Mouse (Mus musculus) yolk sac, embryonic 10.5 days (tissue): ENCODE results near the gene Akap5.

Experiments
- DNase-seq: peaks from one replicate; pipeline ENCODE4 v3.0.0-alpha.2; 2017; ENCODE audit warnings: low spot score

Akap5 gene

DNA sequence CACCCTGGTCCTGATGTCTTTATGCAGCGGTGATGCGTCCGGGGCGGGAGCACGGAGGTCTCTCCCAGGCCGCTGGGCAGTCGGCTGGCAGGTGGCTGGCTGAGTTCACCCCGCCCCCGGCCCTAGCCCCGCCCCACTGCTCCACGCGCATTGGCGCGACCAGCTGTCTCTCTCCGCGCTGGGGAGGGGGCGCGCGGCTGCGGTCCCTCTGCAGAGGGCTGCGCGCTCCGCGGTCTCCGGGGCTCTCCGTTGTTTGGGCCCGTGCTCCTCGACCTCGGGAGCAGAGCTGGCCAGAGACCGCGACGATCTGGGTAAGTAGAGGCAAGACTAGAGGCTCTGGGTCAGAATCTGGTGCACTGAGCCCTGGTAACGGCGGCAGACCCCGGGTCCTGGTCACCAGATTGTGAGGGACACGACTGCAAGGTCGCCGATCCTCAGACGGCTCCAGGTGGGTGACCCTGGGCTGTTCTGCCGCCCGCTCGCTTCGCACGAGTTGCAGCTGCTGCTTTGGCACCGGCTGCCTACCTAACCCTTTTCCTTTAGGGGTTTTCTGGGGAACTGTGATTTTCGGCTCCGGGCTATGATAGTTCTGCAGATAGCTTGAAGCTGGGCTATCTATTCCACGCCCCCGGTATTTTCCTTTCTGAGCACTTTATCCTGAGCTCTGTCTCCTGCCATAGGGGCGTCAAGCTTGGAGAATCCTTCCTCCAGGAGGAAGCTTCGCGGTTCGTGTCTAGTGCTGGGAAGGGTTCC, at the start of gene Akap5:
Gene Akap5 (plus strand): TSS at position 213 of the 753 bp plus-strand sequence.
- DNase-seq: peak; percentile 84

DNA sequence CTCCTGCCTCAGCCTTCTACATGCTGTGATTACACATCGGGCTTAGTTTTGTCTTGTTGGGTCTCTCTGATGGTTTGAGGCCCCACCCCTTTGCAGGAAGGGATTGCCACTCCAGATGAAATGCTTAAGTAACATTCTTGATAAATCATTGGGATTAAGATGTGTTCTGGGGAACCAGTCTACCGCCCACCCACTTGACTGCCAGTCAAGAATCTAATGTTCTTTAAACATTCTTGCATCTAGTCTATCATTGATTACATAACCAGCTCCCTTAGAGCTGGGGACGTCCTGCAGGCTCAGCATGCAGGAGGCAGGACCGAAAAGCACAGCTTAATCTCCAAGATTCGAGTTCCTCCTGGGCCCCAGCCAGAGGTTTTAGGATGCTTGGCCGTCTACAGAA, 46.5 kb upstream of the Akap5 start:
- DNase-seq: no peak

- no peak for DNase-seq
Measured at GRCm38 (mm10) chr12:76280556-76280955, 44.1 kb upstream of the Akap5 start.

- DNase-seq: no peak
Measured at GRCm38 (mm10) chr12:76281111-76281660, 43.5 kb upstream of the Akap5 start.

DNA sequence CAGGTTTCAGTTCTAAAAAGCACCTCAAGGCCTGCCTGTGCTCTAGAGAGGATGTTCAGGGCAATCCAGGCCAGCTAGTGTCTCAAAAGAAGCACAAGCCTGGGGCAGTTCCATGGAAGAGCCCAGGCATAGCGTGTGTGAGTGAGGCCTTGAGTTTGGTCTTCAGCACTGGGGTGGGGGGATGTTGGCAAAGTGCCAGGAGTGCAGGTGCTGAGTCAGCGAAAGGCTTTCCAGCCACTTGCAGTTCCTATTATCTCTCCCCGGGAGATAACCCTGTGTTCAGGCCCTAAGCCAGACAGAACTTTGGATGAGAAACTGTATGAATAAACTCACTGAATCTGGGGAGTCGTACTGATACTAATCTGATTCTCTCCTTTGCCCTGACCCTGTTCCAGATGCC, 42.6 kb upstream of the Akap5 start:
- DNase-seq: peak; percentile 43

- no peak for DNase-seq
Measured at GRCm38 (mm10) chr12:76282532-76283173, 42.0 kb upstream of the Akap5 start.

- no peak for DNase-seq
Measured at GRCm38 (mm10) chr12:76285418-76285817, 39.3 kb upstream of the Akap5 start.

DNA sequence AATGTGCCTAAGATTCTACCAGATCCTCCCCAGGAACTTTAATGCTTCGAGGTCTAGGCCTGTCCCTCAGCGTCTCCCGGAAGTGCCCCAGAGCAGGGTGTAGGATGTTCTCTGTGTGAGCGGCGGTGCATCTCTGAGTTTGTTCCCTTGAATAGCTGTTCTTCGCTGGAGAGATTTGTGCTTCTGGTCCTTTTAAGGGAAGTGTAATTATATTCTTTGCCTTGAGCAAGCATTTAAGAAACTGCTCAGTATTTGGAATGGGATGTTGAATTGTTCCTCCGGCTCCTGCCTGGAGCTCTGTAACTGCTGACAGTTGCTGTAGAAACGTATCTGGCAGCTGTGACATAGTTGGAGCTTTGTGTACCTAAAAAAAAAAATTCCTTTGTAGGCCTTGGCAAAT, 36.7 kb upstream of the Akap5 start:
- DNase-seq: no peak

DNA sequence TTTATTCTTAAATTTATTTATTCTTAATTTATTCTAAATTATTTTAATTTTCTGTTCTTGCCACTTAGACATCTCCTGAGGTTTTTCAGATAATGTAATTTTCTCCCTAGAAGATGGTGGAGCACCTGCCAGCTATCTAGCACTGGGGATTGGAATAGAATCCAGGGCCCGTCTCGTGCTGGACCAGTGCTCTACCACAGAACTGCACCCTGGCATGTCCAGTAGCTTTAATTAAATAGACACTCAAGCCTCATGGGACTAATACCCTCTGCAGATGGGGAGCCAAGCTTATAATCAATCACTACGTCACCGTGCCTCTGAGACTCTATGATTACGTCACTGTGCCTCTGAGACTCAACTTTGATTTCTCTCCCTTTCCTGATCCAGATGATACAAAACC, 36.2 kb upstream of the Akap5 start:
- DNase-seq: no peak

DNA sequence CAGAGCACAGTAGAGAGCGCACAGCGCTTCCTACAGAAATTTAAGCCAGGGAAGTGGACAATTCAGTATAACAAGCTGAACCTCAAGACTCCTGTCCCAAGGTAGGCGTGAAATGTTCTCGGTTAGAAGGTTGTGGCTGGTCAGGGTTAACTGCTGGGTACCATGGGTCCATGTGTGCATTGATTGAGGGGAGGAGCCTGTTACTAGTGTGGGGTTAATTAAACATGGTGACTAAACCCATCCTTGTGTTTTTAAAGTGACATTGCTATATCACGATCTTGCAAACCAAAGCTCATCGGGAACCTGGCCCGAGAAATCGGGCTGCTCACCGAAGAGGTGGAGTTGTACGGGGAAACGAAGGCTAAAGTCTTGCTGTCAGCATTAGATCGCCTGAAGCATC, 35.3 kb upstream of the Akap5 start:
- DNase-seq: no peak

- no peak for DNase-seq
Measured at GRCm38 (mm10) chr12:76290271-76290670, 34.4 kb upstream of the Akap5 start.

GRCm38 (mm10) chr12:76293192-76293591, 31.5 kb upstream of the Akap5 start:
- DNase-seq: peak; percentile 34

- no peak for DNase-seq
Measured at GRCm38 (mm10) chr12:76297830-76298229, 26.9 kb upstream of the Akap5 start.

- DNase-seq: no peak
Measured at GRCm38 (mm10) chr12:76299361-76299906, 25.3 kb upstream of the Akap5 start.

GRCm38 (mm10) chr12:76300367-76300766, 24.3 kb upstream of the Akap5 start:
- DNase-seq: no peak

DNA sequence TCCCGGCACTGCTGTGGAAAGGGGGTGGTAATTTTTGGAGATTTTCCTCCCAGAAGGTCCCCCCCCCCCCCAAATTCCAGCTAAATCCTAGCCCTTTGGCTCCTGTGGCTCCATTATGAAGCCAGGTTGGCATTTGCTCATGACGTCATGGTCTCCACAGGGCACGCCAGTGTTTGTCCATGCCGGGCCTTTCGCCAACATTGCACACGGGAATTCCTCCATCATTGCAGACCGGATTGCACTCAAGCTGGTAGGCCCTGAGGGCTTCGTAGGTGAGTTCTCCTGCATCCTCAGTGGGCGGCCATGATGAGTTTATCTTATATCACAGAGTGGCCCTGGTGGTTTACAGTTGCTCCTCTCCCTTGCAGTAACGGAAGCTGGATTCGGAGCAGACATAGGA, 21.2 kb upstream of the Akap5 start:
- DNase-seq: no peak

GRCm38 (mm10) chr12:76304199-76304598, 20.5 kb upstream of the Akap5 start:
- DNase-seq: no peak

DNA sequence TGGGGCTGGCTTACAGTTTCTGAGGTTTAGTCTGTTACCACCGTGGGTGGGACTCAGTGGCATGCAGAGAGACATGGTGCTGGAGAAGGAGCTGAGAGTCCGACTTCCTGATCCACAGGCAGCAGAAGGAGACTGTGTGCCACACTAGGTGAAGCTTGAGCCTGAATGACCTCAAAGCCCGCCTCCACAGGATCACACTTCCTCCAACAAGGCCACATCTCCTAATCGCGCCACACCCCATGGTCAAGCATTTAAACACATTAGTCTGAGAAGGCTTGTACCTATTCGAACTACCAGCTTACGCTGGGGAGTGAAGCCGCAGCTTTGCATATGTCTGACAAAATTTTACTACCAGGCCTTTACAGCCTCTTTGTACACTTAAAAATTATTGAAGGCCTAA, 19.6 kb upstream of the Akap5 start:
- DNase-seq: no peak

GRCm38 (mm10) chr12:76306852-76307561, 17.7 kb upstream of the Akap5 start:
- no peak for DNase-seq

DNA sequence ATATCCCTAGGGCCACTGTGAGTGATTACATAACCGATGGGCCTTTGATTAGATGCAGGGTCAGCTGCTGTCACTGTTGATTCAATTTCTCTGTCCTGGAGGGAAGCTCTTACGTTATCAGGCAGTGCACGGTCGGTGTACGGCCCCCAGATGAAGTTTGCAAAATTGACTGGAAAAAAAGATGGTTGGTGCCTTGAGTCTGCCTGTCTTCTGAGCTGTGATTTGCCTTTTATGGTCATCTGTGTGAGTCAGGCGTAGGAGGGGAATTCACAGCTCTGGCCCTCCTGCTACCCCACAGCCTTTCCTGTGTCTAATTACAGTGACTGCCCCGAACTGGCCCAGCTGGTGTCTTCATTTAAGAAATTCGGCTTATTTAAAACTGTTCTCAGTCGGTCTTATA, 16.7 kb upstream of the Akap5 start:
- peak; percentile 18 for DNase-seq

- DNase-seq: no peak
Measured at GRCm38 (mm10) chr12:76308436-76308835, 16.3 kb upstream of the Akap5 start.

DNA sequence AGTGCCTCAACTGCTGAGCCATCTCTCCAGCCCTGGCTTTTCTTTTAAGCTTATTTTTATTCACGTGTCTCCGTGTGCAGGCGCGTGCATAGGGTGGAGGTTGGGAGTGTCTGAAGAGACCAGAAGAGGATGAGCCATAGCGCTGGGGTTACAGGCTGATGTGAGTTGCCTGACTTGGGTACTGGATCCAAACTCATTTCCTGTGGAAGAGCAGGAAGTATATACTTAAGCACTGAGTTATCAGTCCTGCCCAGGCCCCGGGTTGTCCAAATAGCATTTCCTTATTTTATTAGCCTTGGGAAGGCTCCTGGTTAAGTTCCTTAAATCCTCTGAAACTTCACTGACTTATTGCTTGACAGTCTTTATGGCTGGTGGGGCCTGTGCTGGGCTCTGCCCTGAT, 14.7 kb upstream of the Akap5 start:
- no peak for DNase-seq

DNA sequence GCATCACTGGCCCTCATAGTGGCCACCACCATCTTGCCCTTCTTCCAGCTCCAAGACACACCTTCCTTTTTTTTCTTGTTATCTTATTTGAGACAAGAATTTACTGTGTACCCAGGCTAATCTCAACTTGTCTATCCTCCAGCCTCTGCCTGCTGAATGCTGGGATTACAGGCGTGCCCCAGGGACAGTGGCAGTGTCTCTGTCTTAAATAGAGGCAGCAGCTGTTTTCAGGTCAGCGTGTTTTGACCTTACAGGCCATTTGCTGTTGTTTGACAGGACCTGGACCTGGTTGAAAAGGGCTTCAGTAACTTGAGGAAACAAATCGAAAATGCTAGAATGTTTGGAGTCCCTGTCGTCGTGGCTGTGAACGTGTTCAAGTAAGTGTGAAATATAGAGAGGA, 14.1 kb upstream of the Akap5 start:
- no peak for DNase-seq
